Mouse (Mus musculus) testis, adult 2 months (tissue): ENCODE results near the gene Gm47955.

Experiments
- CTCF ChIP-seq: fragments of 200-500 bp; IDR thresholded peaks from 2 replicates; pipeline ENCODE4 v1.5.1; 2012; ENCODE audit warnings: low read depth, mild to moderate bottlenecking, inconsistent platforms, low read length, moderate library complexity; ENCODE audit not compliant: control insufficient read depth, insufficient read depth, insufficient replicate concordance
- POLR2A ChIP-seq: fragments of 200-500 bp; IDR thresholded peaks from 2 replicates; pipeline ENCODE4 v1.6.1; 2012; ENCODE audit warnings: low read depth, mild to moderate bottlenecking, inconsistent platforms, low read length, moderate library complexity; ENCODE audit not compliant: control insufficient read depth

- no peak for TF ChIP-seq CTCF
- TF ChIP-seq POLR2A = no peak
Measured at GRCm38 (mm10) chr1:82924650-82925049, 35.4 kb upstream of the Gm47955 start, which contains the start of gene A030014E15Rik.
